Mouse (Mus musculus) spleen, adult 18-20 months (tissue): ENCODE data around the gene Ugcg.

ENCODE experiments used
- DNase-seq, 2 experiments: peaks; one replicate each; pipeline ENCODE4 v3.0.0; 2022; ENCODE audit warnings: mixed read lengths in 2 of 2

The Ugcg gene

GRCm38 (mm10) chr4:59188802-59189545, at the start of gene Ugcg:
Gene Ugcg, plus strand, starts transcription at chr4:59189257.
- DNase-seq = peak; percentile 81 to 85

GRCm38 (mm10) chr4:59149043-59149442, 40.0 kb upstream of the Ugcg start:
- no peak for DNase-seq

GRCm38 (mm10) chr4:59150907-59151306, 38.1 kb upstream of the Ugcg start:
- DNase-seq = no peak

GRCm38 (mm10) chr4:59151953-59152352, 37.1 kb upstream of the Ugcg start:
- no peak for DNase-seq

GRCm38 (mm10) chr4:59156897-59157592, 32.0 kb upstream of the Ugcg start:
- no peak for DNase-seq

GRCm38 (mm10) chr4:59157654-59158053, 31.4 kb upstream of the Ugcg start:
- DNase-seq = no peak

GRCm38 (mm10) chr4:59160289-59160688, 28.8 kb upstream of the Ugcg start:
- no peak for DNase-seq

- DNase-seq = no peak
These were observed 27.9 kb upstream of the Ugcg start for GRCm38 (mm10) chr4:59160959-59161670.

GRCm38 (mm10) chr4:59164034-59164433, 25.0 kb upstream of the Ugcg start:
- no peak for DNase-seq

- no peak for DNase-seq
These were observed 21.7 kb upstream of the Ugcg start for GRCm38 (mm10) chr4:59167251-59167847.

GRCm38 (mm10) chr4:59169981-59170380, 19.1 kb upstream of the Ugcg start:
- no peak for DNase-seq

- no peak for DNase-seq
These were observed 16.4 kb upstream of the Ugcg start for GRCm38 (mm10) chr4:59172616-59173015.

GRCm38 (mm10) chr4:59173181-59173922, 15.7 kb upstream of the Ugcg start:
- no peak for DNase-seq

GRCm38 (mm10) chr4:59175003-59175402, 14.1 kb upstream of the Ugcg start:
- no peak for DNase-seq

- no peak for DNase-seq
These were observed 13.1 kb upstream of the Ugcg start for GRCm38 (mm10) chr4:59175929-59176328.

- no peak for DNase-seq
These were observed 11.5 kb upstream of the Ugcg start for GRCm38 (mm10) chr4:59177566-59177965.

- no peak for DNase-seq
These were observed 7.5 kb upstream of the Ugcg start for GRCm38 (mm10) chr4:59181320-59182271.

- no peak for DNase-seq
These were observed 3.4 kb upstream of the Ugcg start for GRCm38 (mm10) chr4:59185671-59186070.

GRCm38 (mm10) chr4:59187289-59187688, 1.8 kb upstream of the Ugcg start:
- peak in 1 of 2 experiments; percentile 51 for DNase-seq

- no peak for DNase-seq
These were observed 619 bp upstream of the Ugcg start for GRCm38 (mm10) chr4:59188474-59188801.

- peak in 1 of 2 experiments; percentile 42 for DNase-seq
These were observed 635 bp downstream of the Ugcg start for GRCm38 (mm10) chr4:59189546-59190237.
